Mouse (Mus musculus): ENCODE measurements around the gene Fhl2. TPM values are rescaled to one million over a fixed set of nuclear protein-coding genes. Genes with fewer than 3 reads are reported as not detected.
"Not testable (repeated sequence)": the region's sequence is repeated elsewhere in the genome, so short reads cannot be mapped to it uniquely, and the experiment has no call there.

Gene Fhl2
- polyA plus RNA-seq, 1 experiment from 2014 or later: 3.5 TPM

DNA sequence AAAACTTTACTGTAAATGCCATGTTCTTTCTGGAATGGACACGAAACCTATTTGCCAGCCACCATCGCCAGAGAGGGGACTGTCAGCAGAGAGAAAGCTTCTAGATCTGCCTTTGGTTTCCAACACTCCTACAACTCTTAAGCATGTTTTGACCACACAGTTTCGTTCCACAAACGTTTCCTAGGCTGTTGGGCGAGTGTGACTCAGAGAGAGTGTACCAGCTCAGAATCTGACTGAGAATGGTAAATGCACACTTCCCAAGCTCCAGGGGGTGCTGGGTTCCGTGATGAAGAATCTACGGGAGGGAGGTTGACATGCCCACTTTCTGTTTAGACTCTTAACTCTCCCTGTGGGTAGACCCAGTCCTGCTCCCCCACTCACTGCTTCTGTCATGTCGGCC lies 5.7 kb downstream of the Fhl2 start:
- H3K36me3 ChIP-seq (replicated peaks): no peaks in the 10 kb centered on the region
- 61% methylated on average over 8 of the region's 8 CpGs for WGBS (ENCODE audit: insufficient replicate concordance)
- H3K4me2 ChIP-seq: no peak overlapping the region
- H3K27me3 ChIP-seq: no peaks in the 10 kb centered on the region
- ATAC-seq (ENCODE audit: insufficient read depth): no peak
- H3K27ac ChIP-seq (replicated peaks): no peak overlapping the region
- no peaks in the 10 kb centered on the region for H3K9me3 ChIP-seq (replicated peaks)
- no peak overlapping the region for H3K4me3 ChIP-seq (replicated peaks)
- no peak overlapping the region for H3K9ac ChIP-seq
- H3K4me1 ChIP-seq (replicated peaks): no peaks in the 10 kb centered on the region

DNA sequence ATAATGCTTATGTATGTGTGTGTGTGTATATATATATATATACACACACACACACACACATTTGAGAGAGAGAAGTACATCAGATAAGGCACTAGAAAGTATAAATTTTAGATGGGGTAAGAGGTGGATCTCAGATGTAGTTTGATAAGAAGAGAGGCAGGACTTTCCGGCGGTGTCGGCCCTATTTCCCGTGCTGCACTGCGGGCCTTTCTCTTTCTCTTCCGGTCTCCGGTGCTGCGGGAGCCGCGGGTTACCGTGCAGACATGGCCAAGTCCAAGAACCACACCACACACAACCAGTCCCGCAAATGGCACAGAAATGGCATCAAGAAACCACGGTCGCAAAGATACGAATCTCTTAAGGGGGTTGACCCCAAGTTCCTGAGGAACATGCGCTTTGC lies 7.9 kb downstream of the Fhl2 start:
- 91% methylated on average over 14 of the region's 16 CpGs for WGBS (ENCODE audit: insufficient replicate concordance)
- H3K9me3 ChIP-seq (replicated peaks); H3K4me2 ChIP-seq; H3K9ac ChIP-seq; H3K27me3 ChIP-seq; H3K4me3 ChIP-seq (replicated peaks); H3K27ac ChIP-seq (replicated peaks); H3K36me3 ChIP-seq (replicated peaks); H3K4me1 ChIP-seq (replicated peaks); ATAC-seq (ENCODE audit: insufficient read depth): not testable (repeated sequence)

DNA sequence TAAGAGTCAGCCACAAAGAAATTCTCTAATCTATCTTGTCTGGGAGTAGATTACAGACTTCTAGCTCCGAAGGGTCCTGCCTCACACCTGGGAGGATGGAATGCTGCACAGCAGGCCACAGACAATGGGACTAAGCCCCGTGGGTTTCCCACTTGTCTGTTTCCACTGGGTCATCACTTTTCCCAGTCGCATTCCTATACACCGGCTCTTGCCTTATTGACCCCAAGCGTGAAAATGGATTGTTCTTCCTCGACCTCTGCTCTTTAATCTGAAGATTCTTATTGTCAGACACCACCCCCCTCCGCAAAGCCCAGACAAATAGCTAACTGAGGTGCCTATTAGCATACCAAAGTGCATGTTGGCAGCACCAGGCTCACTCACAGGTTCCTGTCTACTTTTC lies 10.4 kb downstream of the Fhl2 start:
- no peak for ATAC-seq (ENCODE audit: insufficient read depth)
- 41% methylated on average over 7 of the region's 7 CpGs for WGBS (ENCODE audit: insufficient replicate concordance)
- no peaks in the 10 kb centered on the region for H3K9me3 ChIP-seq (replicated peaks)
- H3K9ac ChIP-seq: no peak overlapping the region
- no peaks in the 10 kb centered on the region for H3K36me3 ChIP-seq (replicated peaks)
- no peaks in the 10 kb centered on the region for H3K4me1 ChIP-seq (replicated peaks)
- no peak overlapping the region for H3K4me2 ChIP-seq
- H3K27ac ChIP-seq (replicated peaks): no peak overlapping the region
- H3K4me3 ChIP-seq (replicated peaks): no peak overlapping the region
- no peaks in the 10 kb centered on the region for H3K27me3 ChIP-seq

DNA sequence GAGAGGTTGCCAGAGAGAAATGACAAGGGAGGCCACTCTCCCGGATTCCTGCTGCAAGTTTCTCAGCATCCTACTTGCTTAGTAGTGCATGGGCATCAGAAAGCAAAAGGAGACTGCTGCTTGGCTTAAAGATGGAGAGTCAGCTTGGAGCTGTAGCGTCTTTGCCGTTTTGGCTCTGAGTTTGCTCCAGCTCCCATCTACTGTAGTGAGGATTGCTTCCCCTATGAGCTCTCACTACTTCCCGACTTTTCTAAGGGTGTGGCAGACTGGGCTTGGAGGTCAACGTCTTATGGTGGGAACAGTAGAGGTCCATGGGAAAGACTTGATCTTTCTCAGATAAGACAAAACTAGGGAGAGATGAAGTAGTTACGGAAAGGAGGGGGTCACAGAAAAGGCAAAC lies 15.9 kb downstream of the Fhl2 start:
- Histone ChIP-seq H3K4me3 (replicated peaks) (no peak overlapping the region), H3K4me2 (no peak overlapping the region), H3K36me3 (replicated peaks) (no peaks in the 10 kb centered on the region), H3K9me3 (replicated peaks) (no peaks in the 10 kb centered on the region), H3K27ac (replicated peaks) (no peak overlapping the region), H3K27me3 (no peaks in the 10 kb centered on the region), H3K9ac (no peak overlapping the region), H3K4me1 (replicated peaks) (no peaks in the 10 kb centered on the region)
- ATAC-seq (ENCODE audit: insufficient read depth): no peak
- 58% methylated on average over 6 of the region's 6 CpGs for WGBS (ENCODE audit: insufficient replicate concordance)

DNA sequence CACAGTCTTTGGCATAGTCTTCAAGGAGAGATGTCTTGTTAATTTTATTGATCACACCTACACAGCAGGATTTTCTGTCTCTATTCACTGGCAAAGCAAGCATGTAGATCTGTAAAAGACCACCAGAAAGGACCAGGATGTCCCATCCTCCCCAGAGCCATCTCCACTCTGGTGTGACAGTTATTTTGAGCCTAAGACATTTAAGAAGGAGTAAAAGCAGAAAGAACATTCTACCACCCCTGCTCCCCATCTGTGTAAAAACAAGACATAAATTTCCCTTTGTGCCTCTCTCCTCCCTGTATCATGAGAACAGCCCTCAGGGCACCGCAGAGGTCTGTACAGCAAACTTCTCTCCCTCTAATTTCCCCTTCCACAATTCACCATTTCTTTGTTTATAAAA lies 18.0 kb downstream of the Fhl2 start:
- no peaks in the 10 kb centered on the region for H3K9me3 ChIP-seq (replicated peaks)
- 93% methylated on average over 1 of the region's 1 CpGs for WGBS (ENCODE audit: insufficient replicate concordance)
- H3K27me3 ChIP-seq: no peaks in the 10 kb centered on the region
- ATAC-seq (ENCODE audit: insufficient read depth): no peak
- no peak overlapping the region for H3K4me2 ChIP-seq
- no peak overlapping the region for H3K27ac ChIP-seq (replicated peaks)
- no peak overlapping the region for H3K4me3 ChIP-seq (replicated peaks)
- no peaks in the 10 kb centered on the region for H3K4me1 ChIP-seq (replicated peaks)
- no peaks in the 10 kb centered on the region for H3K36me3 ChIP-seq (replicated peaks)
- H3K9ac ChIP-seq: no peak overlapping the region

DNA sequence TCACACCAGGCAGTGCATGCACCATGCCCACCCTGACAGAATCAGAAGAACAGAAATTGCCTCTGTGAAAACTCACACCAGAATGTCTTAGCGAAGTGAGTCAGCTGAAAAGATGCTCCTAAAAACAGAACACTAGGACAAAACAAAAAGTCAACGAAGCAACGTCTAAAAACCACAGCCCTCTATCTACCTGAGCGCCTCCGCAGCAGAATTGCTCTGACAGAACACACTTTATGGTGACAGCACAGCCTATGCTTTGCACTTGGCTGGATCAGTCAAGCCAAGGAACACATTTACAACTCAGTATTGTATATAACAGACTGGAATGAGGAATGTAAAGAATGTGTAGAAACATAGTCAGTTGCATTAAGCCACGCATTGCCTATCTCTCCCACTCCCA lies 18.4 kb downstream of the Fhl2 start:
- no peak overlapping the region for H3K9ac ChIP-seq
- WGBS (ENCODE audit: insufficient replicate concordance): 60% methylated on average over 6 of the region's 6 CpGs
- no peak overlapping the region for H3K27ac ChIP-seq (replicated peaks)
- no peaks in the 10 kb centered on the region for H3K9me3 ChIP-seq (replicated peaks)
- no peak overlapping the region for H3K4me2 ChIP-seq
- H3K4me1 ChIP-seq (replicated peaks): no peaks in the 10 kb centered on the region
- no peak overlapping the region for H3K4me3 ChIP-seq (replicated peaks)
- no peaks in the 10 kb centered on the region for H3K27me3 ChIP-seq
- no peaks in the 10 kb centered on the region for H3K36me3 ChIP-seq (replicated peaks)
- ATAC-seq (ENCODE audit: insufficient read depth): no peak

DNA sequence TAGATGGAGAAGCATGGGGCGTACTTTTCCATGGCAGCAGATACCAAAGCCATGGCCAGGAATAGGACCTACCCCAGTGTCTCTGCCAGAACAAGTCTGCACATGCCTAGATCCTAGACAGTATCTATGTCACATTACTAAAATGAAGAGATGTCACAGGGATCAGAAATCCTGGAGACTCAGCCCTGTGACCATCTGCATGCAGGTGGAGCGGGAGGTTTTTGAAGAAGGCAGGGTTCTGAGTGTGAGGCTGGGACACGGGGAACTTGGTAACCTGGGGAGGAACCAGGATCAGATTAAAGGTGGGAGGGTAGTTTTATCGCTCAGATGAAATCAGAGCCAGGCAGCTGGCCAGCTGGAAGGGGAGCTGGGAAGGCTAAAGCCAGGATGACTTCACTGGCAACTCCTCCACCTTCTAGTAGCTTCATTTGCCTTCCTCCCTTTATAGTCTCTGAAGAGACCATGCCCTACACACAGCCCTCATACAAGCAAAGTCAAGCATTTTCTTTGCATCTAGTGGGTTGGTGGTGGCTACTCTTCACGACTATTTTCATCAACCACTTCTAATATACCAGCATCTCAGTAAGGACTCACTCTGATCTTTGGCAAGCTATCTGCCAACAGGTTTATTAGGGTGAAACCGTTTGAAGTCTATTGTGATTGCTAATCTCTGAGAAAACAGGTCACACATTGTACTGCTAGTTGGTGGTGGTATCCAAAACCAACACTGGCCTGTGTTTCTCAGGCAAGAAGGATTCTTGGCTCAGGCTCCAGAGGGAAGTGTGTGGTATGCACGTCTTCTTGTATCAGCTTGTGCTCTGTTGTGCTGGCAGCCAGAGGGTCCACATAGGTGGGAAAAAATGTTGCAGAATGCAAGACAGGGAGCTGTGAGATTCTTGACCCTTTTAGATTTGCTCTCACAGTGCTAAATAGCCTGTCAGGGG lies 23.2 kb downstream of the Fhl2 start:
- H3K4me1 ChIP-seq (replicated peaks): no peaks in the 10 kb centered on the region
- H3K27me3 ChIP-seq: no peaks in the 10 kb centered on the region
- H3K4me2 ChIP-seq: no peak overlapping the region
- no peaks in the 10 kb centered on the region for H3K36me3 ChIP-seq (replicated peaks)
- no peak overlapping the region for H3K9ac ChIP-seq
- 47% methylated on average over 7 of the region's 7 CpGs for WGBS (ENCODE audit: insufficient replicate concordance)
- no peak overlapping the region for H3K4me3 ChIP-seq (replicated peaks)
- no peaks in the 10 kb centered on the region for H3K9me3 ChIP-seq (replicated peaks)
- ATAC-seq (ENCODE audit: insufficient read depth): no peak
- H3K27ac ChIP-seq (replicated peaks): no peak overlapping the region

DNA sequence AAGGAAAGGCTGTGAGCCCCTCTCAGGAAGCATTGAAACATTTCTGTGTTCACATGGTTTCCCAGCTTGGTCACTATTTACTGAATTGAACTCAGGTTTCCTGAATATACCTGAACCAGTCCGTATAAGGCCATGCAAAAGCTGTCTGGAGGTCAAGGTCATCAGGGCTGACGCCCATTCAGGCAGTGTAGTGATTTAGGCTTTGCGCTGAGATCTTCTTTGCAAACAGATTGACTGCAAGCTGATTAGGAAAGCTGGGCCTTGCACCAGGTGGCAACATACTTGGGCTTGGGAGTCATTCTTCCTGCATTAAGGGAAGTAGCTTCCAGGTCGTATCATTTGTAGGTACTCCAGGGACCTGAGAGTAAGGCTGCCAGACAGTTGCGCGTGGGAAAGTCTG lies 25.0 kb downstream of the Fhl2 start:
- H3K9me3 ChIP-seq (replicated peaks): no peaks in the 10 kb centered on the region
- H3K27ac ChIP-seq (replicated peaks): no peak overlapping the region
- H3K27me3 ChIP-seq: no peaks in the 10 kb centered on the region
- no peaks in the 10 kb centered on the region for H3K4me1 ChIP-seq (replicated peaks)
- 71% methylated on average over 6 of the region's 6 CpGs for WGBS (ENCODE audit: insufficient replicate concordance)
- no peak for ATAC-seq (ENCODE audit: insufficient read depth)
- H3K36me3 ChIP-seq (replicated peaks): no peaks in the 10 kb centered on the region
- no peak overlapping the region for H3K4me2 ChIP-seq
- H3K9ac ChIP-seq: no peak overlapping the region
- no peak overlapping the region for H3K4me3 ChIP-seq (replicated peaks)

DNA sequence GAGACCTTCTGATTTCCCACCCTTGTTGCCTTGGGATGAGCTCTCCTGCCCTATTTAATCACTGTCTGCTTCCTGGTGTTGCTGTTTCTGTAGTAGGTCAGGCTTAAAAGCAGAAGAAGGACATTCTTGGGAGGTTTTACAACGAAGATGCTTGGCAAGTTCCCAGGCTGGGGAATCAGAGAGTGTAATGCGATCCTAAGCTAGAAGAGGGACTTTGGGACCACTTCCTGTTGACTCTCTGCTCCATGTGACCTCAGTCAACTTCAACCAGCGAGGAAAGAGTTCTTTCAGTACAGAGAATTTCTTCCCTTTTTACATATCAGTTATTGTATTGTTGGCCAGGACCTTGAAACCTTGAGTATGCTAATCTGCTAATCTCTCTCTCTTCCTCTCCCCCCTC lies 25.7 kb downstream of the Fhl2 start:
- 11% methylated on average over 3 of the region's 3 CpGs for WGBS (ENCODE audit: insufficient replicate concordance)
- Histone ChIP-seq H3K27me3 (no peaks in the 10 kb centered on the region), H3K27ac (replicated peaks) (no peak overlapping the region)

DNA sequence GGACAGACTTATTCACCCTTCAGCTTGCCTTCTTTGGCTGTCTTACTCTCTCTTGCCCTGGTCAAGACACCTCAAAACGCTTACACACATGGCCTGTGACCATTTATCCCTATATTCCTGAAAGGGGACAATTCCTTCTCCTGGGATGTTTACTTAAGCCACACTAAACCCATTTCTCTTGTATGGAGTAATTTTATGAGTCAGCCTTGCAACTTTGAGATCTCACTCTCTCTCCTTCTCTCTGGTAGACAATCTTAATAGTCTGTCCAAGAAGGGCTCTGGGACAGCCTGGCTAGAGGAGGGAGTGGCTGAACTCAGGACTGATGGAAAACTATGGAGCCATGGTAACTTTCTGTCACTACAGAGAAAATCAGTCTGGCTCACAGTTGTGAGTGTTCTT lies 27.1 kb downstream of the Fhl2 start:
- WGBS (ENCODE audit: insufficient replicate concordance): 61% methylated on average over 1 of the region's 1 CpGs
- no peak for ATAC-seq (ENCODE audit: insufficient read depth)
- H3K4me2 ChIP-seq: no peak overlapping the region
- H3K27ac ChIP-seq (replicated peaks): no peak overlapping the region
- no peak overlapping the region for H3K4me3 ChIP-seq (replicated peaks)
- H3K36me3 ChIP-seq (replicated peaks): no peaks in the 10 kb centered on the region
- H3K4me1 ChIP-seq (replicated peaks): no peaks in the 10 kb centered on the region
- H3K9ac ChIP-seq: no peak overlapping the region
- no peaks in the 10 kb centered on the region for H3K9me3 ChIP-seq (replicated peaks)
- H3K27me3 ChIP-seq: peaks cover 8% of the 10 kb centered on the region

More for the DNA sequence above, 25.7 kb downstream of the Fhl2 start:
- no peaks in the 10 kb centered on the region for H3K4me1 ChIP-seq (replicated peaks)
- H3K36me3 ChIP-seq (replicated peaks): no peaks in the 10 kb centered on the region
- no peak overlapping the region for H3K9ac ChIP-seq
- no peaks in the 10 kb centered on the region for H3K9me3 ChIP-seq (replicated peaks)
- H3K4me2 ChIP-seq: no peak overlapping the region
- no peak overlapping the region for H3K4me3 ChIP-seq (replicated peaks)
- ATAC-seq (ENCODE audit: insufficient read depth): no peak

DNA sequence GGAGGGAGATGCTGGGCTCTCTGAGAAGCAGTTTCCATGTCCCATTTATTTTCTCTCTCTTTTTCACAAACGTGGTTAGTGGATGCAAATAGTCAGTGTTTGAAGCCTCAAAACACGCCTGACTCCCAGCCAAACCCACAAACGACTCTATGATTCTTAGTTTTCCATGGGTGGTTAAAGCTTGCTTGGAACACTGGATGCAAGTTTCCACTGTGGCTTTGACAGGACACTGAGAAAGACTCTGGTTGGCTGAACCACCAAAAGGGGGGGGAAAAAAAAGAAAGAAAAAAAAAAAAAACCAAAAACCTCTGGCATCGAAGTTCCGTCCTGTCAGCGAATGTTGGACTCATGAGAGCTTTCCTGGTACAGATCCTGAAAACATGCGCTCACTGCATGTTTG lies 27.6 kb downstream of the Fhl2 start:
- Histone ChIP-seq H3K4me1 (replicated peaks) (no peaks in the 10 kb centered on the region), H3K4me2 (no peak overlapping the region), H3K36me3 (replicated peaks) (no peaks in the 10 kb centered on the region), H3K27ac (replicated peaks) (no peak overlapping the region), H3K9ac (no peak overlapping the region), H3K9me3 (replicated peaks) (no peaks in the 10 kb centered on the region), H3K27me3 (peaks cover 12% of the 10 kb centered on the region), H3K4me3 (replicated peaks) (no peak overlapping the region)
- ATAC-seq (ENCODE audit: insufficient read depth): no peak
- 61% methylated on average over 7 of the region's 7 CpGs for WGBS (ENCODE audit: insufficient replicate concordance)

DNA sequence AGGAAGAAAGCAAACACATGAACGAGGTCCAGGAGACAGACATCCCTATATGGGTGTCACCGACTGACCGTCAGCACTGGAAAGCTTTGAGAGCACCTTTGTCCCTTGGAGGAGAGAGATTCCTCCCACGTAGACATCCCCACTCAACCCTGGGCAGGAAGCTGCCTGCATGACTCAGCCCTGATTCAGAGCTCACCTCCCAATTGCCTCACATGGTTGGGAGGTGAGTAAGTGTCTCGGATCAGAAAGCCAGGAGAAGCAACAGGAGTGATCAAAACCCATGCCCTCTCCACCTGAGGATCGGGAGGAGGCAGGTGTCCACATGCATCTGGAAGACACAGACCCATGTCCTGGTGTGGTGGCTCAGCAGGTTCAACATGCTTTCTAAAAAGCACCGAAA lies 28.2 kb downstream of the Fhl2 start:
- Histone ChIP-seq H3K36me3 (replicated peaks) (no peaks in the 10 kb centered on the region), H3K4me3 (replicated peaks) (no peak overlapping the region), H3K9me3 (replicated peaks) (no peaks in the 10 kb centered on the region), H3K27me3 (peaks cover 18% of the 10 kb centered on the region), H3K4me1 (replicated peaks) (no peaks in the 10 kb centered on the region), H3K27ac (replicated peaks) (no peak overlapping the region), H3K4me2 (no peak overlapping the region), H3K9ac (no peak overlapping the region)
- WGBS (ENCODE audit: insufficient replicate concordance): 53% methylated on average over 7 of the region's 7 CpGs
- no peak for ATAC-seq (ENCODE audit: insufficient read depth)

All from liver, embryonic 15.5 days (tissue).